Mouse (Mus musculus): ENCODE measurements around the gene Vmn2r29.
"Not testable (repeated sequence)": the region's sequence is repeated elsewhere in the genome, so short reads cannot be mapped to it uniquely, and the experiment has no call there.

The Vmn2r29 gene

DNA sequence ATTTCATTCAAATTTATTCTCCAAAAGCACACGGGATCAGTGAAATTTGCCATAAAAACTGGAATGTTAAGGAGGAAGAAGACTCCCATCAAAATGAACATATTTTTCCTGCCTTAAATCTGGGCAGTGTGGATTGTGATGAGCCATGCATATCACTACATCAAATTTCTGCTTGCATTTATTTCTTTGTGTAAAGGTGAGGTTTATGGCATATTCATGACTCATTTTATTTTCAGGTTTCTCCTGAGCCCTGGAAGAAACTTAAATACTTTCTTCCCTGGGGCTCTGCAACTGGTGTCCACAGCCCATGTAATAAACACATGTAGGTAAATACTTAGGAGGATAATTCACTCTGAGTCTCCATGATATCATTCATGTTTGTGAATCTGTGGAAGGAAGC lies at the start of gene Vmn2r29:
Vmn2r29 (minus strand) TSS at position 101 of the 400 bp plus-strand sequence.
- DNase-seq: not testable (repeated sequence)

DNA sequence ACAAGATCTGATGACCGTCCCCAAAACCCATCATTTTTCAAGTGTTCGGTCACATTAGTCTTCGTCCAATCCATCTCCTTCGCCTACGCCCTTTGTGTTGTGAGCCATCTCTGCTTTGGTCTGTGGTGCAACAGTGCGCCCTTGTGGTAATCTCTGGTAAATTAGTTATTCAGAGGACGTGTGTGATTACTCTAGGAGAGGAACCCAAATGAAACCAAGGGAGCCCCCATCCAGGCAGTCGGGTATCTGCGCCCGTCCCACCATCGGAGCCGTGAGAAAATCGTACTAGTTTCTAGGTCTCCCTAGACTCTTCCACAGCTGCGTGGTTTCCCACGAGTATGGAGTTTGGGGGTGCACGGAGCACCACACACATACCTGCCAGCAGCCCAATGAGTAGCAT lies 48.5 kb upstream of the Vmn2r29 start:
- peak; percentile 55 to 57 for DNase-seq

DNA sequence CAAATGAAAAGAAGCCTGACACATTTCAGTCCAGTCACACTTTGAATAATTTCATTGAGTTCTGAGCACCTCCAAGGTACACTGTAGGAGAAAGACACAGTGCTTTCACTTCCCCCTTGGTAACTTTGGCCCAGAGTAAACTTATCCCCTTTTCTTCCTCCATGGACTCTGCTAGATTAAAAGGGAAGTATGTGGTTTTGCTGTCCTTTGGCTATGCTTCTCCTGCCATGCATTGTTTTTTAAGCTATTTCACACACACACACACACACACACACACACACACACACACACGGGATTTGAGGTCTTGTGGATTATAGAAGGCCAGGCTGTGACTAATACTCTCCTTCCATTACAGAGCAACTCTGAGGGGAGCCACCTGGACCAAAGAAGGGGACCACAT lies 34.3 kb upstream of the Vmn2r29 start:
- no peak for DNase-seq

DNA sequence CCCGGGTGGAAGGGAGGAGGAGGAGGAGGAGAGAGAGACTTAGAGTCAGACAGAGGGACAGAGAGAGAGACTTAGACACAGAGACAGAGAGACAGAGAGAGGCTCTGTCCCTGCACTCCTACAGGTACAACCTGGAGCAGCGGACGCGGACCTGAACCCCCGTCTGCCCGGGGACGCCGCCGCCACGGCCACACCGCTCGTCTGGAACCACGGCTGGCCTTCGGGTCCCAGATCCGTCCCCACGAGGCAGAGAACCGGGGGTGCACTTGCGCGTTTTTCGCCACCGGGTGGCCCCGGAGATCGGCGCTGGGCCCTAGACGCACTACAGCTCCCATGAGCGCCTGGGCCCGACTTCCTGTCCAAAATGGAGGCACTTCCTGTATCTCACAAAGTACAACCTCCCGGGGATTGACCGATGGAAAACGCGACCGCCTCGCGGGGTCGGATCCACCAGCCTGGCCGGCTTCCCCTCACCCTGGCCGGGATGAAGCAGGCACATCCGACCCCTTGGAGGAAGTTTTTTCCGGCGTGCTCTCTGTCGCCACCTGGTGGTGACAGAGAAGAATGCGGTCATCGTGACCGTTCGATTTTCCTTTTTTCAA lies 30.9 kb upstream of the Vmn2r29 start, which contains the start of gene Gm45844:
Gm45844 (minus strand) TSS at position 324 of the 602 bp plus-strand sequence.
- peak; percentile 89 to 94 for DNase-seq

DNA sequence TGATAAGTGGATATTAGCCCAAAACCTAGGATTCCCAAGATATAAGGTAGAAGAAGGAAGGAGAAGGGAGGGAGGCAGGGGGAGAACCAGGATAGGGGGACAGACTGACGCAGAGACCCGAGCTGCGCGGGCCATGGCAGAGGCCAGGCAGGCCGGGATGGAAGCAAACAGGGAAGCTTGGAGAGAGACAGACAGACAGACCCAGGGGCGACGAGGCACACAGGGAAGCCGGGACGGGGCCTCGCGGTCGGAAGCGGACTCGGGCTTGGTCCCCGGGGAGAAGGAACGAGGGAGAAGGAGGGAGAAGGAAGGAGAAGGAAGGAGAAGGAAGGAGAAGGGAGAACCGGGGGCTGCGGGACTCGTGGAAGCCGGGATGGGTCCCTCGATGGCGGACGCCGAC lies 30.4 kb upstream of the Vmn2r29 start:
- DNase-seq: peak; percentile 56 to 72

DNA sequence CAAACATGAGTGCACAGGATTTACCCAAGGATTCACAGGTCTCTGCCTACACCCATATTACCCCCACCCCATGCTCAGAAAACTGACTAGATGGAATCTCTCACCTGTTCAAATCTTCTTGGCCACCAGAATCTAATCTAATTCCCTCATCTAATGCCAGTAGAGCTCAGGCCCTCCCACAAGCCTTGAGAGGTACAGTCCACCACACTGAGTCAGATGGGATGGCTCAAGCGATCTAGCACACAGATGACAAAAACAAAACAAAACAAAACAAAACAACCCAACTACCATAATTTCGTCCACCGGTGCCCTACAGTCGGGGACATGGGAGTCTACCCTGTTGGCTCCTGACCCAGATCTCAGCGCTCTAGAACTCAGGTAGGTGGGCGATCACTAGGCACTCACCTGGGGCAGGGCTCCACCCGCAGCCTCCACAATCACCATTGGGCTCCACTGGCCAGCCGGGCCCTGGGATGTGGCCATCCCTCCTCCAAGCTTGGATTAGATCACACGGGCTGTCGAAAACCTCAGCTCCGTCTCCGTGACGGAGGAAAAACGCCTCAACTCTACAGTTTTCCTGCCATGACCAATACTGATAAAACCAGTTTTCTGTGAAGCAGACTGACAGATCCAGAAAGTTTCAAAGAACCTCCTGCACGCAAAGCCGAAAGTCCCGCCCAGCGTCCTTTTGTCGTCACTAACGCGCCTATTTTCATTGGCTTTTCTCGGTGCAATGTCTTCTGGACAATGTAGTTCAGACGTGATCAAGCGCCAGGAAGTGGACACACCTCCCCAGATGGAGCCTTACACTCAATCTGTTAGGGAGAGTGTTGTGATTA lies 37.6 kb downstream of the Vmn2r29 start, which contains the start of gene Zfp772:
Zfp772 (minus strand) TSS at position 686 of the 839 bp plus-strand sequence.
- peak; percentile 53 to 55 for DNase-seq

DNA sequence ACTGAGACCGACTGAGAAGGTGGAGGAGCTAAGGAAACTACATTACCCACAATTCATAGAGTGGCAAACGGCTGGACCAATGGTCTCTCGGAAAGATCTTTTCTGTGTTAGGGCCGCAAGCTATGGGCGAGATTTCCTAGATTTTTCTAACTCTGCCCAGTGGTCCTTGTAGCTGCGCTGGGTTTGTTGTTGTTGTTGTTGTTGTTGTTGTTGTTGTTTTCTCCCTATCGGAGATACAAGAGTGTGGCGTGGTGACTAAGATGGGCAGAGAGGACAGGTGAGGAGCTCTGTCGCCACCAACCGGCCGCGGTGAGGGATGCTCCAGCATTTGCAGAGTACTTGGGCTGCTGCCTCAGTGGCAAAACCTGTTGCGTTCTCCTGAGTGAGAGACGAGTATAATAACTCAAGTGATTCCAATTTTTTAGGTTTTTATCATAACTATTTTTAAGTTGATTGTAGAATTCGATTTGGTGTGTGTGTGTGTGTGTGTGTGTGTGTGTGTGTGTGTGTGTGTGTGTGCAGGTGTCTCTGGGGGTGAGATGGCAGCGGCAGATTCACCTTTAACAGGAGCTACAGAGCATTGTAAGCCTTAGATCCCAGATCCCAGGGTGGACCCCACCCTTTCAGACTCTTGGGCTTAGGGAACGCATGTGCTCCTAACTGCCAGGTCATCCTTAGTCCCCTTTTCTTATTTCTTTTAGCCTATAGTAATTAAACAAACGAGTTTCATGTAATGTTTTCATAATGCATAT lies 58.8 kb downstream of the Vmn2r29 start:
- DNase-seq: peak; percentile 75 to 79

DNA sequence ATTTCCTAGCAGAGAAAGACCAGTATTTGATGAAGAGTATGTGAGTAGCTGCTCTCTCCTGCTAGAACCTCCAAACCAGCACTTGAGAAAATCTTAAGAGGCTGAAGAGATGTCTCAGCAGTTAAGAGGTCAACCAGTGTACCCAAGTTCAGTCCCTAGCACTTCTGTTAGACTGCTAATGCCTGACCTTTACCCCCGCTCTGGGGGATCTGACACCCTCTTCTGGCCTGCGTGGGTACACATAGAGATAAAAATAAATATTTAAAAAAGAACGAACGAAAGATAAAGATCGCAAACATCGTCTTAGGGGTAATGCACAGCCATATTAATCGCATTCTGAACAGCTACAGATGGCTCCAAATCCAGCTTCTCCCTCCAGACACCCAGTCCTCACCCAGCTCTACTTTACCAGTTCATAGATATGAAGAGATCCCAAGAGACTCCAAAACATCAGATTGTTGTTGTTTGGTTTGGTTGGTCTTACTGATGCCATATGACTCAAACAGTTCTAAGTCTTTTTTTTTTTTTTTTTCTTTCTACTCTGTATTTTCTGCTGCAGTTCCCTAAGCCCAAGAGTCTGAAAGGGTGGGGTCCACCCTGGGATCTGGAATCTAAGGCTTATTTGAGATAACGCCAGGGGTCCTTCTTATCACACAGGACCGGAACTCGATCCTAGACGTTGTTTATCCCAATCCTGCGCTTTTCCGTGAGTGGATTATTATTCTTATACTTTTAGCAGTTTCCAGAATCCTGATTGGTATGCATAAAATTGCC lies 59.5 kb downstream of the Vmn2r29 start:
- no peak for DNase-seq

DNA sequence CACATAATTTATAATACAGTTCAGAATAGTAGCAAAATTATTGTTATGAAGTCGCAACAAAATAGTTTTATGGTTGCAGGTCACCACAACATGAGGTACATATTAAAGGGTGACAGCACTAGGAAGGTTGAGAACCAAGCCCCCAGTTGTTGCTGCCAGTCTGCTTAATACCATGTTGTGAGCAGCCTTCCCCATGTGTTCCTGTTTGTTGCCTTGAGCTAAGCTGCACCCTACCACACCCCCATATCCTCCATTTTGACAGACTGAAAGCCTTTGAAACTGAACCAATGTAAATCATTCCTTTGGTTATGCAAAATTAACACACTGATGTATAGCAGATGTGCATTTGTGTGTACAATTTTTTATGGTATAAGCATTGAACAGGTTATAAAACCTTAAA lies 61.2 kb downstream of the Vmn2r29 start:
- DNase-seq: no peak

All from kidney, postnatal 4 days (tissue).